Mouse (Mus musculus): ENCODE data around the gene Cryl1.

Gene Cryl1

GRCm38 (mm10) chr14:57230264-57231015, 167.9 kb downstream of the Cryl1 start:
- DNase-seq (ENCODE audit: low spot score in 2 of 2): no peak

Data from spleen, postnatal 10 days (tissue).